In the genomic region with DNA sequence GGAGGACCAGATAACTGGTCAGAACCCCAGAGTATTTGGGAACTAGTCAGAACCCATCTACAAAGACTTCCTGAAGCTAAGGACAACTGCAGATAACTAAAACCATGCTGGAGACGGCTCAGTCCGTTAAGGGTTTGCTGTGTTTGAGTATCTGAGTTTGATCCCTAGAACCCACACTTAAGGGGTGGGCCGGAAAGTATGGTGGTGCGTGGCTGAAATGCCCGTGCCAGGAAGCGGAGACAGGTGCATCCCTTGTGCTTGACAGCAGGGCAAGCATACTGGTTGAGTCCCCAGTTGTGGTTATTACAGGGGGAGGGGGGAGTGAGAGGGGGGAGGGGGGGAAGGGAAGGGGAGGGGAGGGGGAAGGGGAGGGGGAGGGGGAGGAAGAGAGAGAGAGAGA, we compare ENCODE assay signal across 33 mouse cellular contexts. TPM values are rescaled to one million over a fixed set of nuclear protein-coding genes. Genes with fewer than 3 reads are reported as not detected.
DNase-seq lines count a peak whose midpoint lies in the region; ATAC-seq and TF ChIP-seq lines count a peak whose summit lies in the region.
"Had no signal": no experiment of that assay in that cellular context is flagged by ENCODE, and none has a peak within 500 bp of the region (broad histone marks: within the 10 kb centered on the region; RNA-seq: fewer than 3 reads in every experiment).

No protein-coding gene starts in this region.

- no peaks in the 10 kb centered on the region for H3K36me3 ChIP-seq in forebrain, embryonic 11.5 days (ENCODE audit: control insufficient read depth, insufficient read depth, low read length)
- H3K36me3 ChIP-seq in forebrain, embryonic 16.5 days (ENCODE audit: control insufficient read depth, insufficient read depth), result no peaks in the 10 kb centered on the region
- H3K36me3 ChIP-seq in thymus, adult 2 months (ENCODE audit: control insufficient read depth, insufficient read depth, low read length), result no peaks in the 10 kb centered on the region
- no peaks in the 10 kb centered on the region for H3K36me3 ChIP-seq in forebrain, postnatal 0 days (ENCODE audit: insufficient read depth)
- H3K36me3 ChIP-seq: embryonic facial prominence, embryonic 10.5 days; embryonic facial prominence, embryonic 15.5 days; heart, embryonic 10.5 days; heart, embryonic 15.5 days; hindbrain, embryonic 15.5 days; limb, embryonic 12.5 days; liver, embryonic 15.5 days; midbrain, embryonic 10.5 days; midbrain, embryonic 15.5 days; neural tube, embryonic 12.5 days had no signal

- peak; percentile 46 for DNase-seq in forebrain, embryonic 11.5 days (ENCODE audit: low spot score)
- DNase-seq in thymus, adult 2 months, result peak; percentile 56
- peak; percentile 54 to 74 for DNase-seq in thymus, postnatal 36 days
- no peak for DNase-seq in layer of hippocampus, adult 2 months (ENCODE audit: low spot score in 2 of 2)
- DNase-seq in frontal cortex, postnatal 14 days (ENCODE audit: low spot score in 2 of 2), result no peak
- DNase-seq in forebrain, postnatal 0 days, result no peak
- DNase-seq: adrenal gland, adult 2 months; adrenal gland, postnatal 36 days; cerebellum, adult 18-20 months; cerebellum, postnatal 10 days; heart, postnatal 36 days; kidney, adult 11 months; kidney, postnatal 14 days; lung, embryonic 14.5 days; lung, postnatal 14 days; right cerebral cortex, adult 18-20 months had no signal

- no peak for TF ChIP-seq POLR2A in thymus, adult 2 months (IDR thresholded peaks at IDR 0.05; ENCODE audit: control insufficient read depth, extremely low read depth, insufficient read depth, low read length, poor library complexity)

- 89% methylated on average over 6 of the region's 6 CpGs for WGBS in forebrain, embryonic 11.5 days
- WGBS in forebrain, embryonic 16.5 days, result 82% methylated on average over 6 of the region's 6 CpGs
- WGBS in thymus, adult 2 months, result 10% methylated on average over 6 of the region's 6 CpGs
- WGBS in forebrain, postnatal 0 days, result 82% methylated on average over 6 of the region's 6 CpGs

- H3K27me3 ChIP-seq in forebrain, embryonic 11.5 days (ENCODE audit: control insufficient read depth, insufficient read depth, low read length), result peaks cover 16% of the 10 kb centered on the region
- no peaks in the 10 kb centered on the region for H3K27me3 ChIP-seq in forebrain, embryonic 16.5 days (replicated peaks; ENCODE audit: control insufficient read depth, insufficient read depth, low read length)
- no peaks in the 10 kb centered on the region for H3K27me3 ChIP-seq in thymus, adult 2 months (ENCODE audit: control insufficient read depth, insufficient read depth, low read length)
- H3K27me3 ChIP-seq in forebrain, postnatal 0 days (ENCODE audit: insufficient read depth, low read length), result no peaks in the 10 kb centered on the region
- H3K27me3 ChIP-seq: hindbrain, embryonic 15.5 days had no signal

- ATAC-seq in forebrain, embryonic 11.5 days (replicated peaks; ENCODE audit: low FRiP score), result no peak
- ATAC-seq in forebrain, embryonic 16.5 days, result no peak
- ATAC-seq in hematopoietic stem cell, adult 5-6 weeks (replicated peaks in 1 of 2; ENCODE audit: insufficient read depth in 1 of 2, low FRiP score in 2 of 2, low TSS enrichment in 1 of 2, low read depth in 1 of 2, poor library complexity in 2 of 2, severe bottlenecking in 2 of 2), result peak; percentile 55 to 74
- no peak for ATAC-seq in forebrain, postnatal 0 days
- ATAC-seq: forebrain, embryonic 13.5 days; inflammation-experienced regulatory T-cells, adult 6 months; midbrain, embryonic 15.5 days had no signal

- no peak overlapping the region for H3K4me3 ChIP-seq in forebrain, embryonic 11.5 days (ENCODE audit: low read depth, low read length)
- no peak overlapping the region for H3K4me3 ChIP-seq in forebrain, embryonic 16.5 days (replicated peaks; ENCODE audit: low read length)
- H3K4me3 ChIP-seq in thymus, adult 2 months (ENCODE audit: control insufficient read depth, insufficient read depth, low read length), result no peak overlapping the region
- H3K4me3 ChIP-seq in layer of hippocampus, adult 2 months, result no peak overlapping the region
- no peak overlapping the region for H3K4me3 ChIP-seq in forebrain, postnatal 0 days (ENCODE audit: low read depth, low read length)
- H3K4me3 ChIP-seq: embryonic facial prominence, embryonic 10.5 days; embryonic facial prominence, embryonic 15.5 days; forebrain, embryonic 13.5 days; heart, embryonic 10.5 days; heart, embryonic 15.5 days; hindbrain, embryonic 15.5 days; left cerebral cortex, adult 2 months; limb, embryonic 12.5 days; liver, embryonic 15.5 days; midbrain, embryonic 10.5 days; midbrain, embryonic 15.5 days; neural tube, embryonic 12.5 days had no signal

- no peak for TF ChIP-seq CTCF in thymus, adult 2 months (IDR thresholded peaks at IDR 0.05; ENCODE audit: borderline replicate concordance, control insufficient read depth, extremely low read depth, insufficient read depth, low read length, poor library complexity)
- no peak for TF ChIP-seq CTCF in layer of hippocampus, adult 2 months (conservative IDR thresholded peaks at IDR 0.05)
- no peak for TF ChIP-seq CTCF in forebrain, postnatal 0 days (IDR thresholded peaks at IDR 0.05; ENCODE audit: low read depth)

- no peak overlapping the region for H3K9ac ChIP-seq in forebrain, embryonic 11.5 days (ENCODE audit: low read length)
- H3K9ac ChIP-seq in forebrain, embryonic 16.5 days (replicated peaks; ENCODE audit: low read depth, low read length), result no peak overlapping the region
- no peak overlapping the region for H3K9ac ChIP-seq in forebrain, postnatal 0 days
- H3K9ac ChIP-seq: embryonic facial prominence, embryonic 15.5 days; forebrain, embryonic 13.5 days; heart, embryonic 15.5 days; hindbrain, embryonic 15.5 days; limb, embryonic 12.5 days; liver, embryonic 15.5 days; lung, embryonic 14.5 days; midbrain, embryonic 15.5 days; neural tube, embryonic 12.5 days had no signal

- H3K9me3 ChIP-seq in forebrain, embryonic 11.5 days (ENCODE audit: control insufficient read depth, low read length), result no peaks in the 10 kb centered on the region
- H3K9me3 ChIP-seq in forebrain, embryonic 16.5 days (ENCODE audit: control insufficient read depth, low read length), result no peaks in the 10 kb centered on the region
- H3K9me3 ChIP-seq in forebrain, postnatal 0 days (ENCODE audit: low read length), result no peaks in the 10 kb centered on the region
- H3K9me3 ChIP-seq: embryonic facial prominence, embryonic 10.5 days; embryonic facial prominence, embryonic 15.5 days; forebrain, embryonic 13.5 days; heart, embryonic 10.5 days; heart, embryonic 15.5 days; hindbrain, embryonic 15.5 days; limb, embryonic 12.5 days; liver, embryonic 15.5 days; midbrain, embryonic 10.5 days; midbrain, embryonic 15.5 days; neural tube, embryonic 12.5 days had no signal

- peaks cover 15% of the 10 kb centered on the region for H3K4me1 ChIP-seq in forebrain, embryonic 11.5 days (replicated peaks; ENCODE audit: control insufficient read depth, insufficient read depth, low read length)
- peaks cover 29% of the 10 kb centered on the region for H3K4me1 ChIP-seq in forebrain, embryonic 16.5 days (replicated peaks; ENCODE audit: control insufficient read depth, insufficient read depth, low read length)
- peaks cover 60% of the 10 kb centered on the region for H3K4me1 ChIP-seq in thymus, adult 2 months (replicated peaks; ENCODE audit: control insufficient read depth, insufficient read depth, low read length)
- peaks cover 14% of the 10 kb centered on the region for H3K4me1 ChIP-seq in forebrain, postnatal 0 days (ENCODE audit: insufficient read depth)

- no peak overlapping the region for H3K27ac ChIP-seq in forebrain, embryonic 11.5 days (ENCODE audit: low read depth, low read length)
- no peak overlapping the region for H3K27ac ChIP-seq in forebrain, embryonic 16.5 days (ENCODE audit: low read length)
- peak overlapping the region; percentile 85 for H3K27ac ChIP-seq in thymus, adult 2 months (ENCODE audit: control insufficient read depth, insufficient read depth, low read length)
- H3K27ac ChIP-seq in layer of hippocampus, adult 2 months, result no peak overlapping the region
- H3K27ac ChIP-seq in forebrain, postnatal 0 days (ENCODE audit: low read depth, low read length), result no peak overlapping the region
- H3K27ac ChIP-seq: embryonic facial prominence, embryonic 10.5 days; embryonic facial prominence, embryonic 15.5 days; forebrain, embryonic 13.5 days; heart, embryonic 10.5 days; heart, embryonic 15.5 days; hindbrain, embryonic 15.5 days; left cerebral cortex, adult 2 months; limb, embryonic 12.5 days; liver, embryonic 15.5 days; midbrain, embryonic 15.5 days; neural tube, embryonic 12.5 days had no signal

- H3K4me2 ChIP-seq in forebrain, embryonic 11.5 days (ENCODE audit: low read depth, low read length, severe bottlenecking), result no peak overlapping the region
- no peak overlapping the region for H3K4me2 ChIP-seq in forebrain, embryonic 16.5 days (ENCODE audit: low read length)
- no peak overlapping the region for H3K4me2 ChIP-seq in forebrain, postnatal 0 days (ENCODE audit: low read depth)
- H3K4me2 ChIP-seq: embryonic facial prominence, embryonic 15.5 days; forebrain, embryonic 13.5 days; heart, embryonic 15.5 days; hindbrain, embryonic 15.5 days; limb, embryonic 12.5 days; liver, embryonic 15.5 days; lung, embryonic 14.5 days; midbrain, embryonic 15.5 days; neural tube, embryonic 12.5 days had no signal

RNA-seq across cellular contexts. Expression of gene Sstr2, which starts 4.7 kb away (rescaled TPM):
- polyA plus RNA-seq in forebrain, embryonic 11.5 days (2014; fragmentation: Nextera tagmentation; extraction: Ambion mirVana), result 10.5 and 10.7 TPM in 2 replicates
- 70.3 and 87.5 TPM in 2 replicates for polyA plus RNA-seq in forebrain, embryonic 16.5 days (2015; fragmentation: Nextera tagmentation; extraction: Ambion mirVana)
- 11.8 and 18.3 TPM in 2 replicates for total RNA-seq in hematopoietic stem cell, adult 5-6 weeks (2017)
- 4.9 and 6.7 TPM in 2 replicates for polyA plus RNA-seq in thymus, adult 2 months (2012; rRNA removed)
- 10 to 100 TPM; 22.0 to 23.2 TPM for total RNA-seq in layer of hippocampus, adult 2 months (2021)
- total RNA-seq in forebrain, postnatal 0 days (2014; rRNA removed), result 19.9 and 32.2 TPM in 2 replicates
- polyA plus RNA-seq in forebrain, postnatal 0 days (2015; fragmentation: Nextera tagmentation; extraction: Ambion mirVana), result 23.1 and 27.1 TPM in 2 replicates
- total RNA-seq: gastrocnemius, adult 8-10 months; heart, postnatal 36 days; liver, adult 2 months had no signal

RNA-seq across cellular contexts. Expression of gene Cog1, which starts 34.5 kb away (rescaled TPM):
- polyA plus RNA-seq in forebrain, embryonic 11.5 days (2014; fragmentation: Nextera tagmentation; extraction: Ambion mirVana), result 36.2 and 39.4 TPM in 2 replicates
- polyA plus RNA-seq in forebrain, embryonic 16.5 days (2015; fragmentation: Nextera tagmentation; extraction: Ambion mirVana), result 35.5 and 36.3 TPM in 2 replicates
- total RNA-seq in hematopoietic stem cell, adult 5-6 weeks (2017), result 14.5 and 16.1 TPM in 2 replicates
- 66.4 and 67.4 TPM in 2 replicates for polyA plus RNA-seq in thymus, adult 2 months (2012; rRNA removed)
- 10 to 100 TPM; 59.5 to 63.2 TPM for total RNA-seq in layer of hippocampus, adult 2 months (2021)
- 37.2 and 48.8 TPM in 2 replicates for total RNA-seq in forebrain, postnatal 0 days (2014; rRNA removed)
- 25.3 and 28.6 TPM in 2 replicates for polyA plus RNA-seq in forebrain, postnatal 0 days (2015; fragmentation: Nextera tagmentation; extraction: Ambion mirVana)

RNA-seq across cellular contexts. Expression of gene Slc39a11, which starts 35.4 kb away (rescaled TPM):
- 18.4 and 20.6 TPM in 2 replicates for polyA plus RNA-seq in forebrain, embryonic 11.5 days (2014; fragmentation: Nextera tagmentation; extraction: Ambion mirVana)
- polyA plus RNA-seq in forebrain, embryonic 16.5 days (2015; fragmentation: Nextera tagmentation; extraction: Ambion mirVana), result 41.6 and 44.4 TPM in 2 replicates
- 26.6 and 40.3 TPM in 2 replicates for total RNA-seq in hematopoietic stem cell, adult 5-6 weeks (2017)
- polyA plus RNA-seq in thymus, adult 2 months (2012; rRNA removed), result 18.0 and 19.0 TPM in 2 replicates
- 10 to 100 TPM; 21.7 to 23.1 TPM for total RNA-seq in layer of hippocampus, adult 2 months (2021)
- 36.9 and 48.2 TPM in 2 replicates for total RNA-seq in forebrain, postnatal 0 days (2014; rRNA removed)
- polyA plus RNA-seq in forebrain, postnatal 0 days (2015; fragmentation: Nextera tagmentation; extraction: Ambion mirVana), result 33.1 and 39.1 TPM in 2 replicates

Comparison
In these comparisons a context has a peak if more than half of its experiments do, and no peak if none do; other contexts are left out.
1. DNase-seq: peak in forebrain, embryonic 11.5 days (single experiment), thymus, adult 2 months (single experiment) and thymus, postnatal 36 days (2 of 2); none in layer of hippocampus, adult 2 months (0 of 2), frontal cortex, postnatal 14 days (0 of 2) and forebrain, postnatal 0 days (single experiment).
2. ATAC-seq: peak in hematopoietic stem cell, adult 5-6 weeks (2 of 2); none in forebrain, embryonic 11.5 days (single experiment), forebrain, embryonic 16.5 days (single experiment) and forebrain, postnatal 0 days (single experiment).